Mouse (Mus musculus): ENCODE measurements at regions not wholly inside any gene's neighbourhood (a gene's known extent, or its start where the extent isn't known, plus 50 kb on each side); places are given as distances from the start of the nearest gene placed in this dataset.

DNA sequence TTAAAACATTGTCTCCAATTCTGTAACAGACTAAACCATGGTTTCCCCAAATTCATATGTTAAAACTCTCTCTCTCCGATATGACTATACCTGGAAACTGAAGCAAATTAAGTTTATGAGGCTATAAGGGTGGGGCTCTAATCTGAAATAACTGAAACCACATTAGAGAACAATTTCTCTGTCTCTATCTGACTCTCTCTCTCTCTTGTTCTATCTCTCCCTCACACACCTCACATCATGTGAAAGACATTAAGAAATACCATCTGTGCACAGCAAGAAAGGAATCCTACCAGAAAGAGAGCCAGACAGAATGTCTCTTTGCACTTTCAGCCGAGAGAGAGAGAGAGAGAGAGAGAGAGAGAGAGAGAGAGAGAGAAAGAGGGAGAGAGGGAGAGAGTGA lies 171.7 kb upstream of the Cpeb2 start:
- TF ChIP-seq EP300 (IDR thresholded peaks at IDR 0.05; ENCODE audit: low read depth), result no peak
- TF ChIP-seq CTCF (IDR thresholded peaks at IDR 0.05; ENCODE audit: low read depth), result no peak
